Mouse (Mus musculus): Measurements from ENCODE around the gene Crim1.

GRCm38 (mm10) chr17:78151479-78152282 lies 48.4 kb upstream of the Crim1 start:
- no peak for TF ChIP-seq CTCF (conservative IDR thresholded peaks at IDR 0.05; ENCODE audit: insufficient read depth, insufficient read length, low read depth, low read length)
- TF ChIP-seq POLR2A (IDR thresholded peaks at IDR 0.05; ENCODE audit: low read depth, low read length), result no peak
